Mouse (Mus musculus): ENCODE measurements at regions not wholly inside any gene's neighbourhood (a gene's known extent, or its start where the extent isn't known, plus 50 kb on each side); places are given as distances from the start of the nearest gene placed in this dataset.

DNA sequence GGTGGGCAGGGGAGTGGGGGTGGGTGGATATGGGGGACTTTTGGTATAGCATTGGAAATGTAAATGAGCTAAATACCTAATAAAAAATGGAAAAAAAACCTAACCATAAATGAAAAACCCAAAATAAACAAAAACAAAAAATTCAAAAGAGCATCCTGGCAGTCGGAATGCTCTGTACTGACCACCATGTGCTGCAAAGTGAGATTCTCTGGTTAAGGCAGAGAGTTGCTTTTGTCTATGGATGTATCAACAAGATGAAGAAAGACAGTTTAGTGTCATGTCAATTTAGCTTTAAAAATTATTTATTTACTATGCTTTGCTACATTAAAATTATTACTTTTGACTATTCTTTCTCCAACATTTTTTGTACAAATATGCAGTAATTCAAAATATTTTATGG lies 88.5 kb downstream of the E330014E10Rik start:
- TF ChIP-seq EP300 (IDR thresholded peaks at IDR 0.05; ENCODE audit: low read length) (no peak), POLR2A (IDR thresholded peaks at IDR 0.05; ENCODE audit: low read depth, low read length) (no peak), CTCF (conservative IDR thresholded peaks at IDR 0.05 in 1 of 2, IDR thresholded peaks at IDR 0.05 in 1 of 2; ENCODE audit: low read depth in 2 of 2, low read length in 2 of 2) (no peak), MAX (IDR thresholded peaks at IDR 0.05; ENCODE audit: low read length) (no peak)

Data from CH12.LX (cell line).